Mouse (Mus musculus) heart, postnatal 0 days (tissue): ENCODE results near the gene Stard13. TPM values are rescaled to one million over a fixed set of nuclear protein-coding genes. Genes with fewer than 3 reads are reported as not detected.

Experiments
- ATAC-seq: fragments of 200-750 bp; cut with Nextera tagmentation; 2 replicates; pipeline ENCODE4 v1.8.0; 2017; ENCODE audit warnings: low read depth, moderate number of reproducible peaks, moderate library complexity; ENCODE audit not compliant: insufficient read depth
- DNase-seq: peaks from one replicate; pipeline ENCODE4 v3.0.0-alpha.2; 2016; ENCODE audit warnings: low spot score
- H3K27ac ChIP-seq: fragments of 300-500 bp; sonication (generic); 2 replicates; pipeline ENCODE4 v1.5.1; 2014; ENCODE audit warnings: low read depth, mild to moderate bottlenecking
- H3K27me3 ChIP-seq: fragments of 300-500 bp; sonication (generic); 2 replicates; pipeline ENCODE4 v1.6.1; 2014; ENCODE audit warnings: low read length, mixed read lengths; ENCODE audit not compliant: control insufficient read depth, insufficient read depth
- H3K36me3 ChIP-seq: fragments of 300-500 bp; sonication (generic); replicated peaks from 2 replicates; pipeline ENCODE4 v1.6.1; 2014; ENCODE audit warnings: low read length, mixed read lengths; ENCODE audit not compliant: control insufficient read depth, insufficient read depth
- H3K4me1 ChIP-seq: fragments of 300-500 bp; sonication (generic); 2 replicates; pipeline ENCODE4 v1.6.1; 2014; ENCODE audit warnings: antibody characterized with exemption; ENCODE audit not compliant: control insufficient read depth, insufficient read depth
- H3K4me2 ChIP-seq: fragments of 300-500 bp; sonication (generic); 2 replicates; pipeline ENCODE4 v1.6.1; 2014; ENCODE audit warnings: low read depth, mild to moderate bottlenecking, low read length, moderate library complexity
- H3K4me3 ChIP-seq: fragments of 300-500 bp; sonication (generic); 2 replicates; pipeline ENCODE4 v1.5.1; 2014; ENCODE audit warnings: low read depth, low read length
- H3K9ac ChIP-seq: fragments of 300-500 bp; sonication (generic); replicated peaks from 2 replicates; pipeline ENCODE4 v1.6.1; 2014; ENCODE audit warnings: low read depth, low read length, mixed read lengths
- H3K9me3 ChIP-seq: fragments of 300-500 bp; sonication (generic); replicated peaks from 2 replicates; pipeline ENCODE4 v1.6.1; 2016; ENCODE audit warnings: low read length; ENCODE audit not compliant: control insufficient read depth
- CTCF ChIP-seq: IDR thresholded peaks from 2 replicates; pipeline ENCODE4 v1.5.1; 2016; ENCODE audit warnings: antibody characterized with exemption, control low read depth, low read depth
- EP300 ChIP-seq: IDR thresholded peaks from 2 replicates; pipeline ENCODE4 v1.6.1; 2016; ENCODE audit warnings: antibody characterized with exemption, low read depth
- WGBS: fragments of 180-500 bp; shearing (Covaris S2); extraction: QIAGEN DNeasy Blood & Tissue Kit; methylation state at CpG from one replicate; pipeline ENCODE4 v1.1.7; 2014; 5-methylcytosine and 5-hydroxymethylcytosine counted together
- polyA plus RNA-seq: library from polyadenylated mRNA; unstranded; fragments of >200 nt; fragmentation: Nextera tagmentation; extraction: Ambion mirVana; gene quantifications from 2 replicates; pipeline ENCODE4 v1.2.1, GENCODE M21; 2015
- total RNA-seq: library from RNA; depleted of rRNA; stranded (reverse); fragments of >200 nt; gene quantifications from 2 replicates; pipeline ENCODE4 v1.2.3, GENCODE M21; 2014; ENCODE audit warnings: low replicate concordance

Gene Stard13
- total and polyA plus RNA-seq, 2 experiments from 2014 or later, result 3.3 to 10.6 TPM

GRCm38 (mm10) chr5:151028906-151029305, 204.7 kb downstream of the Stard13 start:
- no peak overlapping the region for H3K9ac ChIP-seq
- H3K36me3 ChIP-seq, result no peaks in the 10 kb centered on the region
- WGBS, result 68% methylated on average over 6 of the region's 6 CpGs
- no peak overlapping the region for H3K4me3 ChIP-seq
- H3K4me2 ChIP-seq, result no peak overlapping the region
- TF ChIP-seq EP300, result no peak
- TF ChIP-seq CTCF, result no peak
- 0 out of 2 replicates have a peak, but pooled peaks cover 3% of the 10 kb centered on the region for H3K9me3 ChIP-seq
- no peaks in the 10 kb centered on the region for H3K27me3 ChIP-seq
- DNase-seq (no peak), ATAC-seq (no peak)
- no peak overlapping the region for H3K27ac ChIP-seq
- H3K4me1 ChIP-seq, result no peaks in the 10 kb centered on the region

- ATAC-seq (no peak), DNase-seq (no peak)
- Histone ChIP-seq H3K4me2 (no peak overlapping the region), H3K27ac (no peak overlapping the region), H3K27me3 (no peaks in the 10 kb centered on the region), H3K4me1 (no peaks in the 10 kb centered on the region), H3K9me3 (no peaks in the 10 kb centered on the region), H3K4me3 (no peak overlapping the region), H3K9ac (no peak overlapping the region), H3K36me3 (no peaks in the 10 kb centered on the region)
- WGBS, result 68% methylated on average over 7 of the region's 7 CpGs
- TF ChIP-seq CTCF (no peak), EP300 (no peak)
Measured at GRCm38 (mm10) chr5:151027171-151027570, 206.5 kb downstream of the Stard13 start.

GRCm38 (mm10) chr5:151026069-151026468, 207.6 kb downstream of the Stard13 start:
- no peak overlapping the region for H3K4me2 ChIP-seq
- DNase-seq (no peak), ATAC-seq (no peak)
- H3K4me1 ChIP-seq, result no peaks in the 10 kb centered on the region
- TF ChIP-seq EP300 (0 out of 2 replicates have a peak, but pooled peaks have one; percentile 40), CTCF (no peak)
- H3K4me3 ChIP-seq, result no peak overlapping the region
- H3K9me3 ChIP-seq, result no peaks in the 10 kb centered on the region
- H3K27me3 ChIP-seq, result no peaks in the 10 kb centered on the region
- H3K36me3 ChIP-seq, result no peaks in the 10 kb centered on the region
- H3K27ac ChIP-seq, result no peak overlapping the region
- H3K9ac ChIP-seq, result no peak overlapping the region
- WGBS, result 76% methylated on average over 4 of the region's 4 CpGs

GRCm38 (mm10) chr5:151024483-151024882, 209.2 kb downstream of the Stard13 start:
- ATAC-seq (no peak), DNase-seq (no peak)
- WGBS, result 80% methylated on average over 2 of the region's 2 CpGs
- no peak overlapping the region for H3K9ac ChIP-seq
- H3K27ac ChIP-seq, result no peak overlapping the region
- H3K36me3 ChIP-seq, result no peaks in the 10 kb centered on the region
- H3K9me3 ChIP-seq, result no peaks in the 10 kb centered on the region
- no peaks in the 10 kb centered on the region for H3K27me3 ChIP-seq
- no peaks in the 10 kb centered on the region for H3K4me1 ChIP-seq
- no peak overlapping the region for H3K4me3 ChIP-seq
- no peak overlapping the region for H3K4me2 ChIP-seq
- TF ChIP-seq CTCF (no peak), EP300 (no peak)

GRCm38 (mm10) chr5:151023461-151023860, 210.2 kb downstream of the Stard13 start:
- ATAC-seq (no peak), DNase-seq (peak; percentile 26)
- Histone ChIP-seq H3K4me3 (no peak overlapping the region), H3K9me3 (no peaks in the 10 kb centered on the region), H3K27ac (no peak overlapping the region; the same call in 1 of the 2 replicates), H3K27me3 (no peaks in the 10 kb centered on the region), H3K9ac (no peak overlapping the region), H3K36me3 (no peaks in the 10 kb centered on the region), H3K4me2 (no peak overlapping the region), H3K4me1 (no peaks in the 10 kb centered on the region)
- 17% methylated on average over 8 of the region's 8 CpGs for WGBS
- no peak for TF ChIP-seq EP300
- TF ChIP-seq CTCF, result no peak

- Histone ChIP-seq H3K4me1 (no peaks in the 10 kb centered on the region), H3K9me3 (no peaks in the 10 kb centered on the region), H3K27ac (no peak overlapping the region), H3K36me3 (no peaks in the 10 kb centered on the region), H3K4me3 (no peak overlapping the region), H3K27me3 (no peaks in the 10 kb centered on the region), H3K4me2 (no peak overlapping the region), H3K9ac (no peak overlapping the region)
- no peak for TF ChIP-seq CTCF
- TF ChIP-seq EP300, result no peak
- ATAC-seq (no peak), DNase-seq (no peak)
- WGBS, result 16% methylated on average over 1 of the region's 1 CpGs
Measured at GRCm38 (mm10) chr5:151022939-151023338, 210.7 kb downstream of the Stard13 start.
